Mouse (Mus musculus): ENCODE data around the gene H2-Eb1. TPM values are rescaled to one million over a fixed set of nuclear protein-coding genes. Genes with fewer than 3 reads are reported as not detected.
"Not testable (repeated sequence)": the region's sequence is repeated elsewhere in the genome, so short reads cannot be mapped to it uniquely, and the experiment has no call there.

H2-Eb1 gene
- polyA plus RNA-seq, 1 experiment from 2014 or later, result 5.9 TPM

- no peak overlapping the region for H3K27ac ChIP-seq (ENCODE audit: low read length)
- H3K27me3 ChIP-seq (ENCODE audit: control insufficient read depth, insufficient read depth, low read length), result no peaks in the 10 kb centered on the region
- no peak for ATAC-seq (ENCODE audit: insufficient read depth, low FRiP score)
- H3K4me2 ChIP-seq (ENCODE audit: low read depth, low read length), result no peak overlapping the region
- no peak overlapping the region for H3K9ac ChIP-seq (ENCODE audit: low read length)
- H3K36me3 ChIP-seq (ENCODE audit: control insufficient read depth, insufficient read depth, low read length), result no peaks in the 10 kb centered on the region
- 78% methylated on average over 4 of the region's 4 CpGs for WGBS
- no peak overlapping the region for H3K4me3 ChIP-seq (replicated peaks; ENCODE audit: low read length)
- H3K9me3 ChIP-seq (replicated peaks; ENCODE audit: control insufficient read depth, low read length), result no peaks in the 10 kb centered on the region
- no peaks in the 10 kb centered on the region for H3K4me1 ChIP-seq (ENCODE audit: control insufficient read depth, insufficient read depth, low read length)
These were observed 2.5 kb downstream of the H2-Eb1 start for GRCm38 (mm10) chr17:34308161-34308560.

DNA sequence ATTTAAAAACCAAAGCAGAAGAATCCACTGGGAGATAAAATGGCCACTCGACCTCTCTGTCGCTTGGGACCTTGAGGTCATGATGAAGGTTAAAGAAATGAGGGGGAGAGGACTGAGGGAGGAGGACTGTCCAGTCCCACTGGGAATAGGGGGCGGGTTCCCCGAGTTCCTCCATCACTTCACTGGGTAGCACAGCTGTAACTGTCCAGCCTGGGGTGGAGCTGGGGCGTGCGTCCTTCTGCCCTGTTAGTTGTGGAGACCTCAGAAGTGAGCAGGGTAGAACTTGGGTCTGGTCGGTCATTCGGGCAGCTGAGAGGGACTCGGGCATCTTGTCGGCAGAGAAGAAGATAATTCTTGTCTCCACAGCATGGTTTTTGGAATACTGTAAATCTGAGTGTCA is 3.6 kb downstream of the H2-Eb1 start:
- peak overlapping the region; percentile 79 for H3K9ac ChIP-seq (ENCODE audit: low read length)
- no peaks in the 10 kb centered on the region for H3K9me3 ChIP-seq (replicated peaks; ENCODE audit: control insufficient read depth, low read length)
- no peaks in the 10 kb centered on the region for H3K36me3 ChIP-seq (ENCODE audit: control insufficient read depth, insufficient read depth, low read length)
- no peaks in the 10 kb centered on the region for H3K4me1 ChIP-seq (ENCODE audit: control insufficient read depth, insufficient read depth, low read length)
- ATAC-seq (ENCODE audit: insufficient read depth, low FRiP score), result no peak
- no peaks in the 10 kb centered on the region for H3K27me3 ChIP-seq (ENCODE audit: control insufficient read depth, insufficient read depth, low read length)
- no peak overlapping the region; the same call in 1 of the 2 replicates for H3K27ac ChIP-seq (ENCODE audit: low read length)
- peak overlapping the region; percentile 66 for H3K4me3 ChIP-seq (replicated peaks; ENCODE audit: low read length)
- H3K4me2 ChIP-seq (ENCODE audit: low read depth, low read length), result peak overlapping the region; percentile 63
- 24% methylated on average over 10 of the region's 10 CpGs for WGBS

DNA sequence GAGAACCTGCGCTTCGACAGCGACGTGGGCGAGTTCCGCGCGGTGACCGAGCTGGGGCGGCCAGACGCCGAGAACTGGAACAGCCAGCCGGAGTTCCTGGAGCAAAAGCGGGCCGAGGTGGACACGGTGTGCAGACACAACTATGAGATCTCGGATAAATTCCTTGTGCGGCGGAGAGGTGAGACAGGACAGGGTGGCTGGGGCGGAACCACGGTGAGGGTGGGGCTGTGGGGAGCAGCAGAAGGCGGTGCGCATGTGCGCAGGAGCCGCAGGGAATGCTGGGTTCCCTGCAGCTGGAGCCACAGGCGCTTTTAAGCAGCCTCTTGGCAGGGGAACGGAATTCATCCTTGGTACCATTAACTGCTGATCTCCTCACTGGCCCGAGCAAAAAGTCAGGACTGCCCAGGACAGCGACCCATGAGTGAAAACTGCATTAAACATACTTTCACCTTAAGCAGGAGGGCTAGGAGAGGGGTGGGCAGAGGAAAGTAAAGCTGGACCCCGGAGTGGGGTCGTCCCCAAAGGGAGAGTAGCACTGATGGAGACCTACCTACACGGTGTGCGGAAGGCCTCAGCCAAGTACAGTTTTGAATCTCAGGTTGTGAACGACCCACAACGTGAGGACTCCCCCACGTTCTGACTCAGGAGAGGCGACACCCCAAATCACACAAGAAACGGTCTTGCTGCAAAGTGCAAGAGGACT is 4.2 kb downstream of the H2-Eb1 start:
- no peak overlapping the region; the same call in 1 of the 2 replicates for H3K27ac ChIP-seq (ENCODE audit: low read length)
- ATAC-seq (ENCODE audit: insufficient read depth, low FRiP score), result peak; percentile 86
- H3K9ac ChIP-seq (ENCODE audit: low read length), result peak overlapping the region; percentile 79
- no peaks in the 10 kb centered on the region for H3K36me3 ChIP-seq (ENCODE audit: control insufficient read depth, insufficient read depth, low read length)
- no peaks in the 10 kb centered on the region for H3K27me3 ChIP-seq (ENCODE audit: control insufficient read depth, insufficient read depth, low read length)
- peak overlapping the region; percentile 63 for H3K4me2 ChIP-seq (ENCODE audit: low read depth, low read length)
- H3K4me3 ChIP-seq (replicated peaks; ENCODE audit: low read length), result peak overlapping the region; percentile 66
- H3K9me3 ChIP-seq (replicated peaks; ENCODE audit: control insufficient read depth, low read length), result no peaks in the 10 kb centered on the region
- 20% methylated on average over 38 of the region's 38 CpGs for WGBS
- no peaks in the 10 kb centered on the region for H3K4me1 ChIP-seq (ENCODE audit: control insufficient read depth, insufficient read depth, low read length)

DNA sequence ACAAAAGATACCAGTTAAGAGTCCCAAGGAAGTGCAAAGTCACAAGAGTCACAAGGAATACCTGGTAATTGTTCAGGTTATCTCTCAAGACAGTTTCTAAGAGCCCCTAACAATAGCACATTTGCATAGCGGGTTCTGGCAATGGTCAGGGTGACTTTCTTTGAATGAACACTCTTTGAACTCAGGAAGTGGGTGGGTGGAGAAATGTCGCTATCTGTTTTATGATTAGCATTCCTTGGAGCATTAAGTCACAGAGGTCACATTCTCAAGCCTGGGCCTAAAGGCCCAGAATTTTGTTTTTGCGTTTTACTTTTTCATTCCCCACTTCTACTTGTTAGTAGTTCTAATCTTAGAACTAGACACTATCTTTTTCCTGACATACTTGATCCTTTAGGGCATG is 4.9 kb downstream of the H2-Eb1 start:
- 86% methylated on average over 3 of the region's 3 CpGs for WGBS
- not testable (repeated sequence) for H3K9ac ChIP-seq (ENCODE audit: low read length); H3K27ac ChIP-seq (ENCODE audit: low read length); H3K27me3 ChIP-seq (ENCODE audit: control insufficient read depth, insufficient read depth, low read length); H3K4me3 ChIP-seq (replicated peaks; ENCODE audit: low read length); H3K9me3 ChIP-seq (replicated peaks; ENCODE audit: control insufficient read depth, low read length); H3K4me1 ChIP-seq (ENCODE audit: control insufficient read depth, insufficient read depth, low read length); H3K4me2 ChIP-seq (ENCODE audit: low read depth, low read length); ATAC-seq (ENCODE audit: insufficient read depth, low FRiP score); H3K36me3 ChIP-seq (ENCODE audit: control insufficient read depth, insufficient read depth, low read length)

- 85% methylated on average over 1 of the region's 1 CpGs for WGBS
- ATAC-seq (ENCODE audit: insufficient read depth, low FRiP score), result no peak
These were observed 6.5 kb downstream of the H2-Eb1 start for GRCm38 (mm10) chr17:34312185-34312584.

GRCm38 (mm10) chr17:34313393-34313792 is 7.7 kb downstream of the H2-Eb1 start:
- Histone ChIP-seq H3K4me1 (ENCODE audit: control insufficient read depth, insufficient read depth, low read length) (no peaks in the 10 kb centered on the region), H3K9ac (ENCODE audit: low read length) (no peak overlapping the region), H3K27me3 (ENCODE audit: control insufficient read depth, insufficient read depth, low read length) (no peaks in the 10 kb centered on the region), H3K4me2 (ENCODE audit: low read depth, low read length) (no peak overlapping the region), H3K27ac (ENCODE audit: low read length) (no peak overlapping the region), H3K36me3 (ENCODE audit: control insufficient read depth, insufficient read depth, low read length) (no peaks in the 10 kb centered on the region), H3K9me3 (replicated peaks; ENCODE audit: control insufficient read depth, low read length) (no peaks in the 10 kb centered on the region), H3K4me3 (replicated peaks; ENCODE audit: low read length) (no peak overlapping the region)
- no peak for ATAC-seq (ENCODE audit: insufficient read depth, low FRiP score)
- 31% methylated on average over 3 of the region's 3 CpGs for WGBS

More at GRCm38 (mm10) chr17:34312185-34312584, 6.5 kb downstream of the H2-Eb1 start:
- Histone ChIP-seq H3K4me1 (ENCODE audit: control insufficient read depth, insufficient read depth, low read length) (no peaks in the 10 kb centered on the region), H3K36me3 (ENCODE audit: control insufficient read depth, insufficient read depth, low read length) (no peaks in the 10 kb centered on the region), H3K27ac (ENCODE audit: low read length) (no peak overlapping the region), H3K4me2 (ENCODE audit: low read depth, low read length) (no peak overlapping the region), H3K9ac (ENCODE audit: low read length) (no peak overlapping the region), H3K4me3 (replicated peaks; ENCODE audit: low read length) (no peak overlapping the region), H3K27me3 (ENCODE audit: control insufficient read depth, insufficient read depth, low read length) (no peaks in the 10 kb centered on the region), H3K9me3 (replicated peaks; ENCODE audit: control insufficient read depth, low read length) (no peaks in the 10 kb centered on the region)

- no peak for ATAC-seq (ENCODE audit: insufficient read depth, low FRiP score)
- WGBS, result 66% methylated on average over 9 of the region's 9 CpGs
- Histone ChIP-seq H3K36me3 (ENCODE audit: control insufficient read depth, insufficient read depth, low read length) (no peaks in the 10 kb centered on the region), H3K27ac (ENCODE audit: low read length) (no peak overlapping the region), H3K4me1 (ENCODE audit: control insufficient read depth, insufficient read depth, low read length) (no peaks in the 10 kb centered on the region), H3K9ac (ENCODE audit: low read length) (no peak overlapping the region), H3K9me3 (replicated peaks; ENCODE audit: control insufficient read depth, low read length) (no peaks in the 10 kb centered on the region), H3K27me3 (ENCODE audit: control insufficient read depth, insufficient read depth, low read length) (no peaks in the 10 kb centered on the region), H3K4me3 (replicated peaks; ENCODE audit: low read length) (no peak overlapping the region), H3K4me2 (ENCODE audit: low read depth, low read length) (no peak overlapping the region)
These were observed 8.6 kb downstream of the H2-Eb1 start for GRCm38 (mm10) chr17:34314286-34314685.

DNA sequence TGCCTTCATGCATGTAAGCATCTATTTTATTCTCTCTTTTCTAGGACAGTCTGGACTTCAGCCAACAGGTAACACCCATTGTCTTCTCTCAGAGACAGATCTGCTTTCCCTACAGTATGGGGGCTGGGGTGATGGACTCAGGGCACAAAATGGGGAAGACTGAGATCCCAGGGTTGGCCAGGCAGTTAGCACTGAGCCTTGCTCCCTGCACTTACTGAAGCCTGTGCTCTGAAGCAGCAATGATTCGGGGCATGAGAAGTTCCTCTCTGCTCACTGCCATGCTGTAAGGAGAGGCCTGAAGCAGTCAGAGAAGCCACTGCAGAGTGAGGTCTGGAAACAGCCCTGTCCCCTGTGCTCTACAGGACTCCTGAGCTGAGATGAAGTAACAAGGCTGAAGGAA is 9.8 kb downstream of the H2-Eb1 start:
- no peak overlapping the region for H3K4me2 ChIP-seq (ENCODE audit: low read depth, low read length)
- no peaks in the 10 kb centered on the region for H3K27me3 ChIP-seq (ENCODE audit: control insufficient read depth, insufficient read depth, low read length)
- WGBS, result 79% methylated on average over 1 of the region's 1 CpGs
- no peaks in the 10 kb centered on the region for H3K36me3 ChIP-seq (ENCODE audit: control insufficient read depth, insufficient read depth, low read length)
- no peak overlapping the region for H3K4me3 ChIP-seq (replicated peaks; ENCODE audit: low read length)
- H3K9me3 ChIP-seq (replicated peaks; ENCODE audit: control insufficient read depth, low read length), result no peaks in the 10 kb centered on the region
- no peak overlapping the region for H3K9ac ChIP-seq (ENCODE audit: low read length)
- no peaks in the 10 kb centered on the region for H3K4me1 ChIP-seq (ENCODE audit: control insufficient read depth, insufficient read depth, low read length)
- no peak overlapping the region for H3K27ac ChIP-seq (ENCODE audit: low read length)
- no peak for ATAC-seq (ENCODE audit: insufficient read depth, low FRiP score)

DNA sequence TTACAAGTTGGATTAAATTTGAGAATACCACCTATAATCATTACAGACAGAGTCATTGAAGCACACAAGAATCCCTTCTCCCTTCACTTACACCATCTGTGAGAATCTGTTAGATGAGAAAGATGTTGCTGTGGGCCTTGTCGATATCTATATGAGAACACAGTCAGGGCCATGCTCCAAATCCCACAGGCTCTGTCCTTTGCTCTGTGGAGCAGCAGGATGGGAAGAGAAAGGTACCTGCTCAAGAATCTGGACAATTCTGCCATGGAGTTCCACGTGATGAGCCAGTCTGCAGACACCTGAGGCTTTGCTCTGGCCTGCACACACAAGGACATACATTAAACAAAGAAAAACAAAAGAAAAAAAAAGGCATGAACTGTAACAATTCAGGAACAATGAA is 11.0 kb downstream of the H2-Eb1 start:
- no peak overlapping the region for H3K4me2 ChIP-seq (ENCODE audit: low read depth, low read length)
- H3K9me3 ChIP-seq (replicated peaks; ENCODE audit: control insufficient read depth, low read length), result no peaks in the 10 kb centered on the region
- no peak for ATAC-seq (ENCODE audit: insufficient read depth, low FRiP score)
- no peaks in the 10 kb centered on the region for H3K36me3 ChIP-seq (ENCODE audit: control insufficient read depth, insufficient read depth, low read length)
- no peak overlapping the region for H3K9ac ChIP-seq (ENCODE audit: low read length)
- H3K27me3 ChIP-seq (ENCODE audit: control insufficient read depth, insufficient read depth, low read length), result no peaks in the 10 kb centered on the region
- H3K4me1 ChIP-seq (ENCODE audit: control insufficient read depth, insufficient read depth, low read length), result no peaks in the 10 kb centered on the region
- no peak overlapping the region for H3K4me3 ChIP-seq (replicated peaks; ENCODE audit: low read length)
- no peak overlapping the region for H3K27ac ChIP-seq (ENCODE audit: low read length)
- WGBS, result 68% methylated on average over 2 of the region's 2 CpGs

Measured in stomach, embryonic 16.5 days (tissue).